Mouse (Mus musculus): ENCODE results near the gene Nfrkb.

- TF ChIP-seq POLR2A (IDR thresholded peaks at IDR 0.05; ENCODE audit: borderline replicate concordance, control insufficient read depth, low read depth, low read length) (no peak), CTCF (IDR thresholded peaks at IDR 0.05; ENCODE audit: control insufficient read depth, insufficient read depth, low read length) (no peak)
Measured at GRCm38 (mm10) chr9:31418821-31419220, 32.8 kb downstream of the Nfrkb start.

All from bone marrow, adult 2 months (tissue).